Mouse (Mus musculus): ENCODE data around the gene Elovl6.

DNA sequence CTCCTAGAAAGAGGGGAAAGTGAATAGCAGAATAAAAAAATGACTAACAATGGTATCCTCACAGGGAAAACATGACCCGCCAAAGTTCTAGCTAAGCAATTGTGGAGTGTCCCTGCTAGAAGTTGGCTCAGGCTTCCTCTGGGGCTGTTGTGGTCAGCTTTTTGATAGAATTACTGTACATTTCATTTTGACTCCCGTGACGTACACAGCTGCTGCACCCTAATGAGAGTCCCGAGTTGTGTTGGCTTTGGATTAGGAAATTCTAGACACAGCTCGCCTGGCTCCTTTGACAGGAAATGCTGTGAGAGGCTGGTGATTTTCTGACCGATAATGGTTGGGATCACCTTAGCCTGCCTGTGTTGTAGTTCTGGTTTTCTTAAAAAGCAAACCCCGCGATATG lies 79.5 kb downstream of the Elovl6 start:
- TF ChIP-seq CTCF (IDR thresholded peaks at IDR 0.05; ENCODE audit: low read depth, low read length) (no peak), POLR2A (IDR thresholded peaks at IDR 0.05; ENCODE audit: borderline replicate concordance, low read depth, low read length) (no peak)
